Mouse (Mus musculus): ENCODE measurements at regions not wholly inside any gene's neighbourhood (a gene's known extent, or its start where the extent isn't known, plus 50 kb on each side); places are given as distances from the start of the nearest gene placed in this dataset.

DNA sequence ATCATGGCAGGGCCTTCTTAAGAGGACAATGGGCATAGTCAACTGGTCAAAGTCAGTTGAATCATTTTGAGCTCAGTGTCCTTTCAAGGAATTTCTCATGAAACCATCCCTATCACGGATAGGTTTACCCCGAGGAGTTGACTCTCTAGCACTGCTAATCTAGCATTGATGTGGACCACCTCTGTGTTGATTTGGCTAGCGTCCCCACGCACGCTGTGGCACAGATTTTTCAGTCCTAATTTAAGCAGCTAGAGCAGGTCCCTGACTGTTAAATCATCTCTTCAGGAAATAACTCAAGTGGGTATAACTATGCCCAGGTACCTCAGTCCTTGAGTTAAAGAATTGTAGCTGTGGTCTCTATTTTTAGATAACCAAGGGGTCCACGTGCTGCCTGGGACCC is 80.0 kb upstream of the Galnt5 start:
- Histone ChIP-seq H3K9me3 (ENCODE audit: low read length) (no peaks in the 10 kb centered on the region), H3K27ac (ENCODE audit: low read depth, low read length) (no peak overlapping the region), H3K27me3 (ENCODE audit: insufficient read depth, low read length) (no peaks in the 10 kb centered on the region), H3K4me1 (ENCODE audit: insufficient read depth, low read length) (no peaks in the 10 kb centered on the region), H3K4me2 (ENCODE audit: low read depth, low read length, poor library complexity, severe bottlenecking) (no peak overlapping the region), H3K4me3 (ENCODE audit: low read depth, low read length) (no peak overlapping the region), H3K36me3 (ENCODE audit: insufficient read depth, low read length) (no peaks in the 10 kb centered on the region), H3K9ac (replicated peaks; ENCODE audit: low read length, poor library complexity, severe bottlenecking) (no peak overlapping the region)
- no peak for ATAC-seq (ENCODE audit: low FRiP score)
- WGBS: 91% methylated on average over 6 of the region's 6 CpGs
- no peak for TF ChIP-seq CTCF (IDR thresholded peaks at IDR 0.05)
- DNase-seq (ENCODE audit: low spot score): no peak

DNA sequence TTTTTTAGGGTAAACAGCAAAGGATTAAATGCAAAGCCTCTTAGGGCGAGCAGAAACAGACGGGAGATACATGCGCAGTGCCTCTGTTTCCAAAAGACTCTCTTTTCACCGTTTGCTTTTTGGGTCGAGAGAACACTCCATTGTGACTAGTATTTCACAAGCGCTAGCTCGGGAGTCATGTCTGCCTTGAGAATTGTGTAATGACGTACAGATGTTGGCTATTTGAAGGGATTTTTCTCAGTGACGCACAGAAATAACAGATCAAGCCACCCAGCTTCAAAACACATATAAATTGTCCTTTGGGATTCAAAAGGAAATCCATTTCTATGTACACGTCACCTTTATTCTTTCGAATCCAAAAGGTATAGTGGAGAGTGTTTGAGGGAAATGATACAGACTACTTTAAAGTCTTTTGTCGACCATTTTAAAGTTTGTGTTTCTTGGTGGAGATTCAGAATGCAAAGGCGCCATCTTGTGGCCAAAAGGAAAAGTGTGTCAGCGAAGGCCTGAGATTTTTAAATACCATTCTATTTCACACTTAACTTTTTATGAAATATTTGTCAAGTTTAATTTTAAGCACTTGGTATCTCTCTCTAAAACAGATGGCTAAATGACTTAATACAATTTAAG is 78.5 kb upstream of the Galnt5 start:
- ATAC-seq (ENCODE audit: low FRiP score) (no peak), DNase-seq (ENCODE audit: low spot score) (peak; percentile 64)
- no peaks in the 10 kb centered on the region for H3K9me3 ChIP-seq (ENCODE audit: low read length)
- peak; percentile 91 for TF ChIP-seq CTCF (IDR thresholded peaks at IDR 0.05)
- H3K4me2 ChIP-seq (ENCODE audit: low read depth, low read length, poor library complexity, severe bottlenecking): peak overlapping the region; percentile 37
- no peaks in the 10 kb centered on the region for H3K4me1 ChIP-seq (ENCODE audit: insufficient read depth, low read length)
- H3K36me3 ChIP-seq (ENCODE audit: insufficient read depth, low read length): no peaks in the 10 kb centered on the region
- no peak overlapping the region for H3K9ac ChIP-seq (replicated peaks; ENCODE audit: low read length, poor library complexity, severe bottlenecking)
- H3K27me3 ChIP-seq (ENCODE audit: insufficient read depth, low read length): no peaks in the 10 kb centered on the region
- no peak overlapping the region for H3K27ac ChIP-seq (ENCODE audit: low read depth, low read length)
- peak overlapping the region; percentile 13; the same call in 1 of the 2 replicates for H3K4me3 ChIP-seq (ENCODE audit: low read depth, low read length)
- WGBS: 36% methylated on average over 14 of the region's 14 CpGs

DNA sequence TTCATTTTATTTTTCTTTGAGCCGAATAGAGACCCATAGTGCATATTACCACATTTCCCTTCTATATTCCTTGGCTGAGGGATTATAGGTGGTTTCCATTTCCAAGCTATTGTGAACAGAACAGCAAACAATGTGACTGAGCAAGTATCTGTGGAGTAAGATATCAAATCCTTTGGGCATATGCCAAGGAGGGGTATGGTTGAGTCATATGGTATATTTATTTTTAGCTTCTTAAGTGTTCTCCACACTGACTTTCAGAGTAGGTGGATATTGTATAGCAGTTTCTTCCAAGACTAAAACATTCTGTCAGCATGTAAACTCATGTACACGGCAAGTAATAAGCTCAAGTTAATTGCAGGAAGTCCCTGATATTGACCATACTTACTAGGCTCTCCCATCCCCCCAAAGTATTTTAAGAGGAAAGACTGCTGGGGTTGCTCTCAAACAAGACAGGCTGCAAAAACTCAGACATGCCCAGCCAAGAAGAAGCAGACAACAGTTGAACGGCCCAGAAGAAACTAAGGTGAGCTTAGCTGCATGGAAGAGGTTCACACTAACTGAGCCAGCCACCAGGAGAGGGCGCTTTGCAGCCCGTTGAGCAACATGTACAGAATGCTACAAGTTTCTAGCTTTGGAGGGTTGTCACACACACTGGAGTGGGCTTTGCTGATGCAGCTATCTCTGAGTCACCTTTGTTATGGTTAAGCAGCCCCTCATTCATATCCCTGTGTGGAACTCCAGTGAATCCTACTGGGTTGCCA is 63.4 kb upstream of the Galnt5 start:
- WGBS: 60% methylated on average over 5 of the region's 5 CpGs
- TF ChIP-seq CTCF (IDR thresholded peaks at IDR 0.05): 0 out of 2 replicates have a peak, but pooled peaks have one; percentile 18

More for the DNA sequence above, 63.4 kb upstream of the Galnt5 start:
- no peak for DNase-seq (ENCODE audit: low spot score)
- Histone ChIP-seq H3K36me3 (ENCODE audit: insufficient read depth, low read length) (no peaks in the 10 kb centered on the region), H3K9me3 (ENCODE audit: low read length) (no peaks in the 10 kb centered on the region), H3K27ac (ENCODE audit: low read depth, low read length) (no peak overlapping the region), H3K27me3 (ENCODE audit: insufficient read depth, low read length) (no peaks in the 10 kb centered on the region), H3K4me1 (ENCODE audit: insufficient read depth, low read length) (no peaks in the 10 kb centered on the region), H3K4me2 (ENCODE audit: low read depth, low read length, poor library complexity, severe bottlenecking) (no peak overlapping the region), H3K4me3 (ENCODE audit: low read depth, low read length) (no peak overlapping the region), H3K9ac (replicated peaks; ENCODE audit: low read length, poor library complexity, severe bottlenecking) (no peak overlapping the region)
- ATAC-seq (ENCODE audit: low FRiP score): no peak
